Mouse (Mus musculus): Measurements from ENCODE around the gene Eif4a1. TPM values are rescaled to one million over a fixed set of nuclear protein-coding genes. Genes with fewer than 3 reads are reported as not detected.
A peak's percentile ranks its signal among the peaks of the same experiment; 100 is the strongest.

Eif4a1 gene
- polyA plus RNA-seq, 1 experiment, result 335 TPM

- no peak overlapping the region for H3K4me3 ChIP-seq (ENCODE audit: insufficient read depth, low read length)
- H3K27ac ChIP-seq (ENCODE audit: insufficient read depth, low read length), result no peak overlapping the region
- TF ChIP-seq POLR2A (IDR thresholded peaks at IDR 0.05; ENCODE audit: extremely low read depth, insufficient read depth, low read length) (no peak), CTCF (IDR thresholded peaks at IDR 0.05; ENCODE audit: extremely low read depth, insufficient read depth, low read length) (no peak)
- no peaks in the 10 kb centered on the region; the same call in 1 of the 2 replicates for H3K4me1 ChIP-seq (ENCODE audit: control insufficient read depth, insufficient read depth, low read length)
These were observed 20.6 kb upstream of the Eif4a1 start for GRCm38 (mm10) chr11:69692863-69693262.

GRCm38 (mm10) chr11:69692196-69692811 lies 20.1 kb upstream of the Eif4a1 start:
- H3K27ac ChIP-seq (ENCODE audit: insufficient read depth, low read length), result no peak overlapping the region
- TF ChIP-seq CTCF (IDR thresholded peaks at IDR 0.05; ENCODE audit: extremely low read depth, insufficient read depth, low read length) (no peak), POLR2A (IDR thresholded peaks at IDR 0.05; ENCODE audit: extremely low read depth, insufficient read depth, low read length) (no peak)
- no peaks in the 10 kb centered on the region; the same call in 1 of the 2 replicates for H3K4me1 ChIP-seq (ENCODE audit: control insufficient read depth, insufficient read depth, low read length)
- no peak overlapping the region for H3K4me3 ChIP-seq (ENCODE audit: insufficient read depth, low read length)

GRCm38 (mm10) chr11:69689891-69690290 lies 17.7 kb upstream of the Eif4a1 start:
- Histone ChIP-seq H3K4me1 (ENCODE audit: control insufficient read depth, insufficient read depth, low read length) (no peaks in the 10 kb centered on the region; the same call in 1 of the 2 replicates), H3K27ac (ENCODE audit: insufficient read depth, low read length) (no peak overlapping the region), H3K4me3 (ENCODE audit: insufficient read depth, low read length) (no peak overlapping the region)
- TF ChIP-seq POLR2A (IDR thresholded peaks at IDR 0.05; ENCODE audit: extremely low read depth, insufficient read depth, low read length) (no peak), CTCF (IDR thresholded peaks at IDR 0.05; ENCODE audit: extremely low read depth, insufficient read depth, low read length) (no peak)

GRCm38 (mm10) chr11:69687061-69687460 lies 14.8 kb upstream of the Eif4a1 start:
- Histone ChIP-seq H3K27ac (ENCODE audit: insufficient read depth, low read length) (no peak overlapping the region), H3K4me3 (ENCODE audit: insufficient read depth, low read length) (no peak overlapping the region), H3K4me1 (ENCODE audit: control insufficient read depth, insufficient read depth, low read length) (no peaks in the 10 kb centered on the region)
- TF ChIP-seq POLR2A (IDR thresholded peaks at IDR 0.05; ENCODE audit: extremely low read depth, insufficient read depth, low read length) (no peak), CTCF (IDR thresholded peaks at IDR 0.05; ENCODE audit: extremely low read depth, insufficient read depth, low read length) (no peak)

- Histone ChIP-seq H3K4me1 (ENCODE audit: control insufficient read depth, insufficient read depth, low read length) (no peaks in the 10 kb centered on the region), H3K4me3 (ENCODE audit: insufficient read depth, low read length) (no peak overlapping the region), H3K27ac (ENCODE audit: insufficient read depth, low read length) (no peak overlapping the region)
- TF ChIP-seq CTCF (IDR thresholded peaks at IDR 0.05; ENCODE audit: extremely low read depth, insufficient read depth, low read length) (no peak), POLR2A (IDR thresholded peaks at IDR 0.05; ENCODE audit: extremely low read depth, insufficient read depth, low read length) (no peak)
These were observed 14.2 kb upstream of the Eif4a1 start for GRCm38 (mm10) chr11:69686377-69686776.

GRCm38 (mm10) chr11:69685526-69686148 lies 13.4 kb upstream of the Eif4a1 start, which contains the start of gene Tnfsf13:
TSS of gene Tnfsf13 (minus strand) at chr11:69685784.
- Histone ChIP-seq H3K27ac (ENCODE audit: insufficient read depth, low read length) (peak within 1 kb of the TSS; percentile 89), H3K4me3 (ENCODE audit: insufficient read depth, low read length) (no peak within 1 kb of the TSS), H3K4me1 (ENCODE audit: control insufficient read depth, insufficient read depth, low read length) (no peaks in the 10 kb centered on the region; the same call in 1 of the 2 replicates)
- TF ChIP-seq POLR2A (IDR thresholded peaks at IDR 0.05; ENCODE audit: extremely low read depth, insufficient read depth, low read length) (0 out of 2 replicates have a peak, but pooled peaks have one; percentile 31), CTCF (IDR thresholded peaks at IDR 0.05; ENCODE audit: extremely low read depth, insufficient read depth, low read length) (no peak)

- Histone ChIP-seq H3K4me1 (ENCODE audit: control insufficient read depth, insufficient read depth, low read length) (no peaks in the 10 kb centered on the region; the same call in 1 of the 2 replicates), H3K4me3 (ENCODE audit: insufficient read depth, low read length) (no peak overlapping the region), H3K27ac (ENCODE audit: insufficient read depth, low read length) (peak overlapping the region; percentile 57)
- TF ChIP-seq CTCF (IDR thresholded peaks at IDR 0.05; ENCODE audit: extremely low read depth, insufficient read depth, low read length) (no peak), POLR2A (IDR thresholded peaks at IDR 0.05; ENCODE audit: extremely low read depth, insufficient read depth, low read length) (no peak)
These were observed 12.7 kb upstream of the Eif4a1 start for GRCm38 (mm10) chr11:69684936-69685335.

GRCm38 (mm10) chr11:69684128-69684745 lies 12.0 kb upstream of the Eif4a1 start:
- Histone ChIP-seq H3K4me1 (ENCODE audit: control insufficient read depth, insufficient read depth, low read length) (no peaks in the 10 kb centered on the region; the same call in 1 of the 2 replicates), H3K27ac (ENCODE audit: insufficient read depth, low read length) (no peak overlapping the region), H3K4me3 (ENCODE audit: insufficient read depth, low read length) (no peak overlapping the region)
- TF ChIP-seq CTCF (IDR thresholded peaks at IDR 0.05; ENCODE audit: extremely low read depth, insufficient read depth, low read length) (no peak), POLR2A (IDR thresholded peaks at IDR 0.05; ENCODE audit: extremely low read depth, insufficient read depth, low read length) (no peak)

GRCm38 (mm10) chr11:69683576-69683975 lies 11.4 kb upstream of the Eif4a1 start:
- Histone ChIP-seq H3K4me1 (ENCODE audit: control insufficient read depth, insufficient read depth, low read length) (no peaks in the 10 kb centered on the region; the same call in 1 of the 2 replicates), H3K4me3 (ENCODE audit: insufficient read depth, low read length) (no peak overlapping the region), H3K27ac (ENCODE audit: insufficient read depth, low read length) (no peak overlapping the region)
- TF ChIP-seq POLR2A (IDR thresholded peaks at IDR 0.05; ENCODE audit: extremely low read depth, insufficient read depth, low read length) (no peak), CTCF (IDR thresholded peaks at IDR 0.05; ENCODE audit: extremely low read depth, insufficient read depth, low read length) (no peak)

Measured in cortical plate, adult 2 months (tissue).